Mouse (Mus musculus): ENCODE measurements around the gene Pou3f3. TPM values are rescaled to one million over a fixed set of nuclear protein-coding genes. Genes with fewer than 3 reads are reported as not detected.

Gene Pou3f3
- polyA plus RNA-seq, 1 experiment = not detected

GRCm38 (mm10) chr1:42699471-42699871 is 3.9 kb downstream of the Pou3f3 start:
- Histone ChIP-seq H3K27me3 (ENCODE audit: control insufficient read depth, insufficient read depth, low read length) (peaks cover 53% of the 10 kb centered on the region), H3K36me3 (ENCODE audit: control insufficient read depth, insufficient read depth, low read length) (no peaks in the 10 kb centered on the region), H3K27ac (ENCODE audit: insufficient read depth, low read length) (no peak overlapping the region), H3K4me3 (ENCODE audit: extremely low read depth, insufficient read depth, insufficient read length) (no peak overlapping the region), H3K4me1 (ENCODE audit: control insufficient read depth, insufficient read depth, insufficient read length) (0 out of 2 replicates have a peak, but pooled peaks cover 3% of the 10 kb centered on the region)
- 6% methylated on average over 19 of the region's 19 CpGs for WGBS
- no peak for DNase-seq (ENCODE audit: low read depth in 1 of 2, low spot score in 2 of 2)
- TF ChIP-seq POLR2A (IDR thresholded peaks at IDR 0.05; ENCODE audit: low read depth, low read length) (no peak), CTCF (IDR thresholded peaks at IDR 0.05; ENCODE audit: extremely low read depth, insufficient read depth, insufficient read length, insufficient replicate concordance) (no peak)

DNA sequence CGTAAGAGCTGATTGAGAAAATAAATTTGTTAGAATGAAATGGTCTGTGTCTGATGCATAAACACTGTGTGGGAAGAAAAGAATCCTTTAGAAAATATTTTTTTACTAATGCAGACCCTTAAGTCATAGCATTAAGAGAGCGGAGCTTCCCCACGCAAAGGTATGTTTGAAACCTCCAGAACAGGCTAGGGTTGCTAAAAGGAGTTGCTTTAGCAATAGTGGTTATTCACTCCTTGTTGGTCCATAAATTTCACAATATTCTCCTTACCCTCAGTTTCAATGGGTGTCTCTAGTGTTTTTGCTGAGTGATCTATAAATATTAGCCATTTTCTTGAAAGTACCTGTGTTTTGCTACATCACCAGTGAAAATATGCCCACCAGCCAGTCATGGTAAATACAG is 4.6 kb downstream of the Pou3f3 start:
- WGBS = 31% methylated on average over 3 of the region's 3 CpGs
- Histone ChIP-seq H3K36me3 (ENCODE audit: control insufficient read depth, insufficient read depth, low read length) (no peaks in the 10 kb centered on the region), H3K4me3 (ENCODE audit: extremely low read depth, insufficient read depth, insufficient read length) (no peak overlapping the region), H3K27ac (ENCODE audit: insufficient read depth, low read length) (no peak overlapping the region), H3K27me3 (ENCODE audit: control insufficient read depth, insufficient read depth, low read length) (peaks cover 54% of the 10 kb centered on the region), H3K4me1 (ENCODE audit: control insufficient read depth, insufficient read depth, insufficient read length) (0 out of 2 replicates have a peak, but pooled peaks cover 3% of the 10 kb centered on the region)
- TF ChIP-seq CTCF (IDR thresholded peaks at IDR 0.05; ENCODE audit: extremely low read depth, insufficient read depth, insufficient read length, insufficient replicate concordance) (no peak), POLR2A (IDR thresholded peaks at IDR 0.05; ENCODE audit: low read depth, low read length) (no peak)
- DNase-seq (ENCODE audit: low read depth in 1 of 2, low spot score in 2 of 2) = no peak

DNA sequence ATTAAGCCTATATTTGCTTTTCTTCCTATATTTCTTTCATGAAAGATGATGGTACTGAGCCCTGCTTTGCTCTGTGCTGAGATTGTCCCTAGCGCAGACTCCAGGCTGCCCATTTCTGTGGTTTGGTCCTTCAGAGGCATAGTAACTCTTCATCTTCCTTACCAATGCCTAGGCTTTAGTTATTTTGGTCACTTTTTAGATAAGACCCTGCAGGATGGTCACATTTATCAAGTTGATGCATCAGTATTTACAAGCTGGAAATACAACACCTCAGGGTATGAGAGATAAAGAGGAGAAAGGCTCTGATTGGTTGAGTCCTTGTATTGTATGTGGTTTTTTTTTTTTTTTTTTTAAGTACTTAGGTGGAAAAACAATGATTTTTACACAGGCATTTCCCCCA is 5.2 kb downstream of the Pou3f3 start:
- DNase-seq (ENCODE audit: low read depth in 1 of 2, low spot score in 2 of 2) = no peak
- Histone ChIP-seq H3K36me3 (ENCODE audit: control insufficient read depth, insufficient read depth, low read length) (no peaks in the 10 kb centered on the region), H3K27me3 (ENCODE audit: control insufficient read depth, insufficient read depth, low read length) (peaks cover 53% of the 10 kb centered on the region), H3K27ac (ENCODE audit: insufficient read depth, low read length) (no peak overlapping the region), H3K4me1 (ENCODE audit: control insufficient read depth, insufficient read depth, insufficient read length) (0 out of 2 replicates have a peak, but pooled peaks cover 3% of the 10 kb centered on the region), H3K4me3 (ENCODE audit: extremely low read depth, insufficient read depth, insufficient read length) (no peak overlapping the region)
- WGBS = 42% methylated on average over 1 of the region's 1 CpGs
- TF ChIP-seq POLR2A (IDR thresholded peaks at IDR 0.05; ENCODE audit: low read depth, low read length) = no peak
- no peak for TF ChIP-seq CTCF (IDR thresholded peaks at IDR 0.05; ENCODE audit: extremely low read depth, insufficient read depth, insufficient read length, insufficient replicate concordance)

- H3K4me1 ChIP-seq (ENCODE audit: control insufficient read depth, insufficient read depth, insufficient read length) = no peaks in the 10 kb centered on the region
- H3K27me3 ChIP-seq (ENCODE audit: control insufficient read depth, insufficient read depth, low read length) = peaks cover 43% of the 10 kb centered on the region
- no peaks in the 10 kb centered on the region for H3K36me3 ChIP-seq (ENCODE audit: control insufficient read depth, insufficient read depth, low read length)
- WGBS = 23% methylated on average over 5 of the region's 5 CpGs
- TF ChIP-seq POLR2A (IDR thresholded peaks at IDR 0.05; ENCODE audit: low read depth, low read length) (no peak), CTCF (IDR thresholded peaks at IDR 0.05; ENCODE audit: extremely low read depth, insufficient read depth, insufficient read length, insufficient replicate concordance) (no peak)
- no peak overlapping the region for H3K27ac ChIP-seq (ENCODE audit: insufficient read depth, low read length)
- H3K4me3 ChIP-seq (ENCODE audit: extremely low read depth, insufficient read depth, insufficient read length) = no peak overlapping the region
- DNase-seq (ENCODE audit: low read depth in 1 of 2, low spot score in 2 of 2) = no peak
Observed at GRCm38 (mm10) chr1:42701833-42702611, 6.5 kb downstream of the Pou3f3 start.

GRCm38 (mm10) chr1:42702984-42703383 is 7.4 kb downstream of the Pou3f3 start:
- TF ChIP-seq POLR2A (IDR thresholded peaks at IDR 0.05; ENCODE audit: low read depth, low read length) (no peak), CTCF (IDR thresholded peaks at IDR 0.05; ENCODE audit: extremely low read depth, insufficient read depth, insufficient read length, insufficient replicate concordance) (no peak)
- H3K4me1 ChIP-seq (ENCODE audit: control insufficient read depth, insufficient read depth, insufficient read length) = no peaks in the 10 kb centered on the region
- peaks cover 34% of the 10 kb centered on the region for H3K27me3 ChIP-seq (ENCODE audit: control insufficient read depth, insufficient read depth, low read length)
- no peaks in the 10 kb centered on the region for H3K36me3 ChIP-seq (ENCODE audit: control insufficient read depth, insufficient read depth, low read length)
- WGBS = 7% methylated on average over 9 of the region's 9 CpGs
- H3K27ac ChIP-seq (ENCODE audit: insufficient read depth, low read length) = no peak overlapping the region
- no peak for DNase-seq (ENCODE audit: low read depth in 1 of 2, low spot score in 2 of 2)
- no peak overlapping the region for H3K4me3 ChIP-seq (ENCODE audit: extremely low read depth, insufficient read depth, insufficient read length)

DNA sequence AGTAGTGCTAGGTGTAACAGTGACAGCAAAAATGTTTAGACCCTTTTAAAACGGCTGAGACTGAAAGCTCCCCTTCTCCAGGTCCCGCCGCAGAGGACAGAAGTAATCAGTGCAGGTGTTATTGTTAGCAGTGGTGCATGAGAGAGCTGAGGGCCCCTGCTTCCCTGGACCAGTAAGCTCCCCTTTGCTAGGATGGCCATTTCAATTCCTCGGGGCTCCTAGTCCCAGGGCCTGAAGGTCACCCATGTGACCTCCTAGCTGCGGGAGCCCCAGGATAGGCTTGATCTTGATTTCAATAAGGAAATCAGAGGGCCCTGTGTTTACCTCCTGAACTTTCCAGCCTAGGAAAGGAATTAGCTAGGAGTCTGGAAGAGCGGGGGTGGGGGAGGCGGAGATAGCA is 7.9 kb downstream of the Pou3f3 start:
- Histone ChIP-seq H3K27ac (ENCODE audit: insufficient read depth, low read length) (no peak overlapping the region), H3K27me3 (ENCODE audit: control insufficient read depth, insufficient read depth, low read length) (peaks cover 29% of the 10 kb centered on the region), H3K4me3 (ENCODE audit: extremely low read depth, insufficient read depth, insufficient read length) (no peak overlapping the region), H3K4me1 (ENCODE audit: control insufficient read depth, insufficient read depth, insufficient read length) (no peaks in the 10 kb centered on the region), H3K36me3 (ENCODE audit: control insufficient read depth, insufficient read depth, low read length) (no peaks in the 10 kb centered on the region)
- DNase-seq (ENCODE audit: low read depth in 1 of 2, low spot score in 2 of 2) = no peak
- WGBS = 23% methylated on average over 7 of the region's 7 CpGs
- TF ChIP-seq POLR2A (IDR thresholded peaks at IDR 0.05; ENCODE audit: low read depth, low read length) (no peak), CTCF (IDR thresholded peaks at IDR 0.05; ENCODE audit: extremely low read depth, insufficient read depth, insufficient read length, insufficient replicate concordance) (no peak)

All from spleen, adult 2 months (tissue).